Mouse (Mus musculus): ENCODE measurements at regions not wholly inside any gene's neighbourhood (a gene's known extent, or its start where the extent isn't known, plus 50 kb on each side); places are given as distances from the start of the nearest gene placed in this dataset.
A peak's percentile ranks its signal among the peaks of the same experiment; 100 is the strongest.

DNA sequence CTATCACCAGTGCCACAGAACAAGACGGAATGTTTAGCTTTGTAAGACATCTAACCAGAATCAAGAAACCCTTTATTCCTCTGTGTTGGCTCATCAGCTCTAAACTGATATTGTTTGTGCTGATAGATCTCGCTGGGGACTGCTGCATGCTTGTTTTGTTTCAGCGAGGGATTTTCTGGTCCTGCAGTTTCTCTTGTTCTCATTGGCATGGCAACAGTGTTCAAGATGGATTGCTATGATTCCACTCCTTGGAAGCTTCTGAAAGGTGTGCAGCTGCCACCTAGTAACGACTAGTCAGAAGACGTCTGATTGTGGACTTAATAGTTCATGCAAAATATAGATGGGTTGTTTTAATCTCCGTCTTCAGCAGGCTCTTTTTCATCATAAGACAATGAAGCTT is 591.2 kb downstream of the Sorcs1 start:
- ATAC-seq (ENCODE audit: low FRiP score): no peak
- 0 out of 2 replicates have a peak overlapping the region, but pooled peaks have one; percentile 4 for H3K4me2 ChIP-seq

DNA sequence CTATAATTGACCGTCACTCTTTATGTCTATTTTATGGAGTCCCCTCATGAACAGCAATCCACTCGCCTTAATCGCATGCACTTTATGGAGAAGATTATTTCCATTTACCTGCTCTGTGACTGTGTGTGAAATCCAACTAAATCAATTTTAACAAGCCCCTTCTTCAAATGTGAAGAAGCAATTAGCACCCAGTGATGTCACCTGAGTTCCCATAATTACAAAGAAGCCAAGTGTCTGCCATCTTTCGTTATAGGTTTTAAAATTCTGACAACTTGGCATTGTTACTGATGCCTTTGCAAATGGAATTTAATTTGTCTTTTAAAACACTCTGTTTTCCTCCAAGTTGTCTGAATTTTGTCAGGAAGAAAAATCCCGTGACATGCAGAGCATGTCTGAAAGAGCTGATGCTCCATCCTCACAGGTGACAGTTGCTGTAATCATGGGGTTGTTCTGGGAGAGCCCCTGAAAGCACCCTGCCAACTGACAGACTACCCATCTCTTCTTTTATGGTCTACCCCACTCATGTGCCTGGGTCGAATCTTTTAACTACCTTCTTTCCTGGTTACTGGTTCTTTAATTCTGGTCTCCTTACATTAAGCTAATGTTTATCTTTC is 600.9 kb downstream of the Sorcs1 start:
- no peaks in the 10 kb centered on the region for H3K36me3 ChIP-seq (replicated peaks)
- H3K9me3 ChIP-seq: no peaks in the 10 kb centered on the region
- no peaks in the 10 kb centered on the region for H3K4me1 ChIP-seq
- 77% methylated on average over 6 of the region's 6 CpGs for WGBS
- H3K27me3 ChIP-seq: no peaks in the 10 kb centered on the region
- no peak for ATAC-seq (ENCODE audit: low FRiP score)
- no peak overlapping the region for H3K4me2 ChIP-seq
- no peak overlapping the region for H3K27ac ChIP-seq
- no peak overlapping the region for H3K9ac ChIP-seq
- H3K4me3 ChIP-seq (replicated peaks): no peak overlapping the region

More for the DNA sequence above, 591.2 kb downstream of the Sorcs1 start:
- H3K9me3 ChIP-seq: no peaks in the 10 kb centered on the region
- H3K36me3 ChIP-seq (replicated peaks): no peaks in the 10 kb centered on the region
- H3K4me1 ChIP-seq: peaks cover 5% of the 10 kb centered on the region
- 13% methylated on average over 6 of the region's 6 CpGs for WGBS
- no peak overlapping the region for H3K4me3 ChIP-seq (replicated peaks)
- no peak overlapping the region for H3K9ac ChIP-seq
- no peak overlapping the region for H3K27ac ChIP-seq
- no peaks in the 10 kb centered on the region for H3K27me3 ChIP-seq

DNA sequence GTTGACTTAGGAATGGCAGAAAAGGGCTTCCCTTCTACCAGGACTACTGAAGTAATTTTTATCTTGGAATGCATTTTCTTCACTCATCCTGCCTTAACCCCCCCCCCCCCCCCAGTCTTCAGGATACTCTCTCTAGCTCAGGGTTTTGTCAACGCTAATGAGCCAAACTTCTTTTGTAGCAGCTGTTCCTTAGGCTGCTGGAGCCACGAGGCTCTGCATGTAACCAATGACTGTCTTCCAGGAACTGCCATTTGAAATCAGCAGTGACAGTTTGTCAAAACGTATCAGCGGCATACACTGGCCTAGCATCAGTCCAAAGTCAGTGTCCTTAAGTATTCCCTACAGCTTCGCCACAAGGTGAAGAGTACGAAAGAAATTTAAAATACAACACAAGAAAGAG is 618.0 kb downstream of the Sorcs1 start:
- H3K27me3 ChIP-seq: no peaks in the 10 kb centered on the region
- ATAC-seq (ENCODE audit: low FRiP score): no peak
- no peaks in the 10 kb centered on the region for H3K36me3 ChIP-seq (replicated peaks)
- H3K4me1 ChIP-seq: no peaks in the 10 kb centered on the region
- no peak overlapping the region for H3K27ac ChIP-seq
- H3K9me3 ChIP-seq: no peaks in the 10 kb centered on the region
- H3K4me3 ChIP-seq (replicated peaks): no peak overlapping the region
- 58% methylated on average over 6 of the region's 6 CpGs for WGBS
- H3K4me2 ChIP-seq: no peak overlapping the region
- H3K9ac ChIP-seq: no peak overlapping the region

DNA sequence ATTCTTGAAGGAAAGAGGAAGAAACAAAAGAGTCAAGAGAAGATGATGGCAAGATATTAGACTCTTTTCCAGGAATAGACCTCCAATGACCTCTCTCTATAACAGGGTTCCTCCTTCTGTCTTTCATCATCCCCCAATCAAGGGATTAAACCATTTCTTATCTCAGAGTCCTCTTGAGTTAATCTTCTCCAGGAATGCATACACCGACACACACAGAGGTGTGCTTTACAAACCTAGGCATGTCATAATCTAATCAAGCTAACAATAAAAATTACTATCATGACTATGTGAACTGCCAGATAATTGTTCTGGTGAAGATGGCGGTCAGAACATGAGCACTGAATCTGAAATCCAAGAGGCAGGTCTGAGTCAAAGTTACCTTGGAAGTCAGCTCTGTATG is 625.5 kb downstream of the Sorcs1 start:
- Histone ChIP-seq H3K9ac (no peak overlapping the region), H3K4me1 (no peaks in the 10 kb centered on the region), H3K4me2 (no peak overlapping the region), H3K4me3 (replicated peaks) (no peak overlapping the region), H3K27ac (no peak overlapping the region), H3K27me3 (no peaks in the 10 kb centered on the region), H3K36me3 (replicated peaks) (no peaks in the 10 kb centered on the region), H3K9me3 (no peaks in the 10 kb centered on the region)
- 86% methylated on average over 2 of the region's 2 CpGs for WGBS
- ATAC-seq (ENCODE audit: low FRiP score): no peak

DNA sequence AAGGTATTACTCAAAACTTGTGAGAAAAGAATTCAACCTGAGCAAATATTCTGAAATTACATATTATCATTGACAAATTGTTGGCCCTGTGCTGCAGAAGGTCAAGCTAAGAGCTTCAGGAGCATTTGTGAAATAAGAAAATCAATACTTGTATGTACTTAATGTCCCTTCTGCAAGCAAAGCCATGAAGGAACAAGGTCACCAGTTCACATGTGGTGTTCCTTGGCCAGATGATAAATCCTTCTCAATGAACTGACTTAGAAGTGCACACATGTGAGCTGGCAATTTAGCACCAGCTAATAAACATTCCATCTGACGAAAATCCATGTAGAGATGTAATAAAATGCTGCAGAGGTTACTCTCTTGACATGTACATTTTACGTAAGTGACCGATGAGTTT is 632.7 kb downstream of the Sorcs1 start:
- Histone ChIP-seq H3K27me3 (no peaks in the 10 kb centered on the region), H3K36me3 (replicated peaks) (no peaks in the 10 kb centered on the region), H3K4me2 (no peak overlapping the region), H3K9ac (no peak overlapping the region), H3K4me3 (replicated peaks) (no peak overlapping the region), H3K9me3 (no peaks in the 10 kb centered on the region), H3K4me1 (no peaks in the 10 kb centered on the region), H3K27ac (no peak overlapping the region)
- WGBS: 89% methylated on average over 3 of the region's 3 CpGs
- ATAC-seq (ENCODE audit: low FRiP score): no peak

DNA sequence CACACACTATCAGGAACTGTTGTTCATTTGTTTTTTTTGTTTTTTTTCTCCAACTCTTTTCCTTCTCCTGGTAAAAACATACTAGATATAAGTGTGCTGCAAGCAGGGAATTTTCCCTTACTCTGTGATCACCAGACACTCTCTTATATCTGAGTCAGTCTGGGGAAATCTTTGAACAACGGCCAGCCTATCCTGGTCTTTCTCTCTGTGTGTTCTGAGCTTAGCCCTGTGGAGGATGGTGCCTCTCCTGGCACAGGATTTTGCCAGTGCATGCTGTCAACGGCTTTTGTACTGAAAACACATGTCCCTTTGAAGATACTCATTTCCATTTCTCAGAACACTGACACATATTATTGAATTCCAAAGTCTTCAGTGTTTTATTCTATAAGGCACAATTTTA is 664.8 kb downstream of the Sorcs1 start:
- no peaks in the 10 kb centered on the region for H3K4me1 ChIP-seq
- no peaks in the 10 kb centered on the region for H3K9me3 ChIP-seq
- no peak overlapping the region for H3K4me3 ChIP-seq (replicated peaks)
- H3K27ac ChIP-seq: no peak overlapping the region
- no peak overlapping the region for H3K4me2 ChIP-seq
- no peak for ATAC-seq (ENCODE audit: low FRiP score)
- no peaks in the 10 kb centered on the region for H3K27me3 ChIP-seq
- 42% methylated on average over 2 of the region's 2 CpGs for WGBS
- H3K9ac ChIP-seq: no peak overlapping the region
- no peaks in the 10 kb centered on the region for H3K36me3 ChIP-seq (replicated peaks)

DNA sequence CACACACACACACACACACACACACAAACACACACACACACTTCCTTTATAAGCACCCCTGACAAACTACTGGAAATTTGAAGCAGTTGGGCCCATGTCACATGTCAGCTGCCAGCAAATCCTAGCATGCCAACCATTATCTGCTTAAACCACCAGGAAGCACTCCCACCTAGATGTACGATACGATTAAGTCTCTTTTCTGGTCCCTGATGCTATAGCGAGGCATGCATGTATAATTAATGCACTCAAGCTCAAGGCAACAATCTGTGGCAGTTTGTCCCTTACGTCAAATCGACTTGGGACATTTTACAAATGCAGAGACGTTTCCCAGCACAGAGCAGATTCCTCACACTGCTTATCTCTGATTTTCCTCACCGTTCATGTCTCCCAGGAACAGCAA is 673.2 kb downstream of the Sorcs1 start:
- no peak overlapping the region for H3K4me3 ChIP-seq (replicated peaks)
- H3K27ac ChIP-seq: no peak overlapping the region
- no peak for ATAC-seq (ENCODE audit: low FRiP score)
- no peaks in the 10 kb centered on the region for H3K9me3 ChIP-seq
- H3K36me3 ChIP-seq (replicated peaks): no peaks in the 10 kb centered on the region
- no peaks in the 10 kb centered on the region for H3K4me1 ChIP-seq
- no peaks in the 10 kb centered on the region for H3K27me3 ChIP-seq
- H3K4me2 ChIP-seq: no peak overlapping the region
- H3K9ac ChIP-seq: no peak overlapping the region
- WGBS: 61% methylated on average over 7 of the region's 7 CpGs

DNA sequence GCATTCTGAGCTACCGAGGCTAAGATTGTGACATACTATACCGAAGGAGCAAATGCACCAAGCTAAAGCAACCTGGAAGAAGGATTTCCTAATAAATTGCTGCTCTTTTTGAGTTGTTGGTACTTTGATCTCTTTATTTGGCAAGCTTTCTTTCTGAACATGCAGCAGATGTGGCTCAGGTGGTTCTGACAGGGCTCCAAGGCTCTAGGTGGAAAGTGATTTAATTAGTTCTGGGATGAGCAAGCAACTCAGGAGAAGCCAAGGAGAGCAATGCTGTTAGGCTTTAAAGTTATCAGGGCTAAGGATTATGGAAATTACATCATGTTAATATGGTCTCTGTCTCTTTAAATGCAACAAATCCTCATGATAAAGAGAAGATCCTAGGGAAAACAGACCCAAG is 692.6 kb downstream of the Sorcs1 start:
- Histone ChIP-seq H3K4me1 (no peaks in the 10 kb centered on the region), H3K27me3 (no peaks in the 10 kb centered on the region), H3K4me3 (replicated peaks) (no peak overlapping the region), H3K27ac (no peak overlapping the region), H3K4me2 (no peak overlapping the region), H3K36me3 (replicated peaks) (no peaks in the 10 kb centered on the region), H3K9ac (no peak overlapping the region), H3K9me3 (no peaks in the 10 kb centered on the region)
- no peak for ATAC-seq (ENCODE audit: low FRiP score)
- WGBS: 85% methylated on average over 2 of the region's 2 CpGs

DNA sequence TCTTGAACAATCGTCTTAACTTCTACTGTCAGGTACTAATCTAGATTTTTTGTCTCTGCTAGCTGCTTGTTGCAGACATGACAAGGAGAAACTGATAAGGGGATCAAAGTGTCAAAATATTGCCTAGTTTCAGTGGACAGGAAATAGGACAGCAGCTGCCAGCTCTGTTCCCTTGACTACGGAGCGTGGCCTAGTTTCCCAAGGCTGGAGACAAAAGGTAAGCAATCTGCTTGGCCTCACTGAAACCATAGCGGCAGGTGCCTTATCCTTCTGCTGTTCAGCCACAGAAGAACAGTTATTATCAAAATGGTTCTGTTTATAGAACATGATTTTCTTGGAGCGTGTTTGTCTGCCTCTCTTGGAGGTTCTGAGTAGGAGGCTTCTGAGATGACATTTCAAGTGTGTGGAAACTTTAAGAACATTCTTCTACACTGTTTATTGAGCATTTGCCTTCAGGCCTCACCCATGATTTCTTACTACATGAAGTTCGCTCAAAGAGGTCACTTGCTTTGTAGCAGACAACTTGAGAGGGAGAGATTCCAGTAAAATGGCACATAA is 712.1 kb downstream of the Sorcs1 start:
- H3K4me3 ChIP-seq (replicated peaks): no peak overlapping the region
- H3K27ac ChIP-seq: no peak overlapping the region
- H3K9me3 ChIP-seq: no peaks in the 10 kb centered on the region
- H3K27me3 ChIP-seq: no peaks in the 10 kb centered on the region
- H3K36me3 ChIP-seq (replicated peaks): no peaks in the 10 kb centered on the region
- ATAC-seq (ENCODE audit: low FRiP score): no peak
- 81% methylated on average over 6 of the region's 6 CpGs for WGBS
- H3K4me2 ChIP-seq: no peak overlapping the region
- no peaks in the 10 kb centered on the region for H3K4me1 ChIP-seq
- H3K9ac ChIP-seq: no peak overlapping the region

DNA sequence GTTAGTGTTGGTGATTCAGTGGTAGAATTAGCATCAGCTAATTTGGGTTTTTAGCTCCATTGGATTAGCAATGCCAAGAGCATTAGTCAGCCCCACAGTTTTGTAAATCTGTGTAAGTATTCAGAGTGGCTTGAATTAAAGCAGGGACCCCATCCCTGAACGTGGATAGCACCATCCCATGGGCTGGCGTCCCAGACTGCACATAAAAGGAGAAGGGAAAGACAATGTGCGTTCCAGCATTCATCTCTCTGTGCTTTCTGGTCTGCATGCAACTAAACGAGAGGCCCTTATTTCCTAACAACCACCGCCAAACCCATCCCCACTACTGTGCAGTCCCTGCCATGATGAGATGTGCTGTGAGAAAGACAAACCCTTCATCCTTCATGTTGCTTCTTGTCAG is 713.8 kb downstream of the Sorcs1 start:
- no peak overlapping the region for H3K4me2 ChIP-seq
- H3K36me3 ChIP-seq (replicated peaks): no peaks in the 10 kb centered on the region
- H3K27ac ChIP-seq: no peak overlapping the region
- no peak for ATAC-seq (ENCODE audit: low FRiP score)
- H3K9me3 ChIP-seq: no peaks in the 10 kb centered on the region
- H3K9ac ChIP-seq: no peak overlapping the region
- 62% methylated on average over 5 of the region's 5 CpGs for WGBS
- H3K27me3 ChIP-seq: no peaks in the 10 kb centered on the region
- no peaks in the 10 kb centered on the region for H3K4me1 ChIP-seq
- H3K4me3 ChIP-seq (replicated peaks): no peak overlapping the region

DNA sequence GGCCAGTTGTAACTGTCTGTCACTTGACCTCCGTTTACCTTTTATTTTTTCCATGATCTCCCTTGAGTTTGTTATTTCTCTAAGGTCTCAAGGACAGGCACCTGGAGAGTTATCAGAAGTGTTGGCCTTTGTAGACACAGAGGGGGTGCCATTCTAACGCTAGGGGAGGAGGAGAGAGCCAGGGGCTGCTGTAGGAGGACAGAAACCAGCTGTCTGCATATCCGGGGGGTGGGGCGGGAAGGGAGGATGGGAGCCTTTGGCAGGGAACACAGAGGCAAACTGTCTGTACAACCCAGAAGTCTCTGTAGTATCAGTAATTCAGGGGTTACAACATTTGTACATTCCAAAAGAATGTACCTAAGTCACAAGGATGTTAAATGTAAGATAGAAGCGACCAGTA is 719.9 kb downstream of the Sorcs1 start:
- H3K9me3 ChIP-seq: no peaks in the 10 kb centered on the region
- H3K27me3 ChIP-seq: no peaks in the 10 kb centered on the region
- H3K4me2 ChIP-seq: no peak overlapping the region
- WGBS: 75% methylated on average over 5 of the region's 5 CpGs
- H3K4me3 ChIP-seq (replicated peaks): no peak overlapping the region
- H3K9ac ChIP-seq: no peak overlapping the region
- H3K27ac ChIP-seq: no peak overlapping the region
- no peak for ATAC-seq (ENCODE audit: low FRiP score)
- no peaks in the 10 kb centered on the region for H3K36me3 ChIP-seq (replicated peaks)
- no peaks in the 10 kb centered on the region for H3K4me1 ChIP-seq

DNA sequence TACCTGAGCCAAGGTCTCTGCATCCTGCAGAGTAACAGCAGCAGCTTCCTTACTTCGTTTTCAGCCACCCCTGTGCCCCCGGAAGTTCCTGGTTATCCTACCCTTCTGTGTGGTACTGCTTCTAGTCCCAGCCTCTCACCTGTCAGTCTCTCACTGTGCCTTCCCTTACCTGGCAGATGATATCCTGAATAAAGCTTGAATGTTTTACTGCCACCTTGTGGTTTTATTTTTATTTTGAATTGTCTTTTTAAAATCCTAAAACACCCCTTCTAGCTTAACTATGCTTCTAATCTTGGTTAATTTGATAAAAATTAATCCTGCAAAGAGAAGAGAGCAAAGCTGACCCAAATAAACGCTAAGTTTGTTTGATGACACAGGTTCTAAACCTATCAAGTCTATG is 747.2 kb downstream of the Sorcs1 start:
- H3K27me3 ChIP-seq: no peaks in the 10 kb centered on the region
- 47% methylated on average over 3 of the region's 3 CpGs for WGBS
- no peak overlapping the region for H3K4me2 ChIP-seq
- ATAC-seq (ENCODE audit: low FRiP score): no peak
- H3K27ac ChIP-seq: no peak overlapping the region
- H3K36me3 ChIP-seq (replicated peaks): no peaks in the 10 kb centered on the region
- H3K4me1 ChIP-seq: no peaks in the 10 kb centered on the region
- H3K9me3 ChIP-seq: no peaks in the 10 kb centered on the region
- no peak overlapping the region for H3K9ac ChIP-seq
- no peak overlapping the region for H3K4me3 ChIP-seq (replicated peaks)

DNA sequence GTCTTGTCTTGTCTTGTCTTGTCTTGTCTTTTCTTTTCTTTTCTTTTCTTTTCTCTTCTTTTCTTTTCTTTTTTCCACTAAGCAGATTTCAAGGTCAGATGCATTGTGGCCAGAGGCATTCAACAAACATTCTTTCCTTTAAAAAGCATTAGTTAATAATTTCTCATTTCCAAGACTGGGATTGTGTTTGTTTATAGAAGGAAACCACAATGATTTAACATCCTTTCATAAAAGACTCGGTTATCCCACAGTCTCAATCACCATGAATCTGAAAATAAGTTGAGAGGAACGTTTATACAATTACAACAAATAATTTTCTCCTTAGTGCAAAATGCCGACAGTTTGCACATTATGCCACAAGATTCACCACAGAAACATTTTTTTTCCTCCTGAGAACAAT is 766.7 kb downstream of the Sorcs1 start:
- 76% methylated on average over 3 of the region's 3 CpGs for WGBS
- Histone ChIP-seq H3K36me3 (replicated peaks) (no peaks in the 10 kb centered on the region), H3K4me1 (no peaks in the 10 kb centered on the region), H3K4me2 (no peak overlapping the region), H3K27ac (no peak overlapping the region), H3K27me3 (0 out of 2 replicates have a peak, but pooled peaks cover 3% of the 10 kb centered on the region), H3K4me3 (replicated peaks) (no peak overlapping the region), H3K9me3 (no peaks in the 10 kb centered on the region), H3K9ac (no peak overlapping the region)
- no peak for ATAC-seq (ENCODE audit: low FRiP score)
